Mouse (Mus musculus): ENCODE measurements at regions not wholly inside any gene's neighbourhood (a gene's known extent, or its start where the extent isn't known, plus 50 kb on each side); places are given as distances from the start of the nearest gene placed in this dataset.

DNA sequence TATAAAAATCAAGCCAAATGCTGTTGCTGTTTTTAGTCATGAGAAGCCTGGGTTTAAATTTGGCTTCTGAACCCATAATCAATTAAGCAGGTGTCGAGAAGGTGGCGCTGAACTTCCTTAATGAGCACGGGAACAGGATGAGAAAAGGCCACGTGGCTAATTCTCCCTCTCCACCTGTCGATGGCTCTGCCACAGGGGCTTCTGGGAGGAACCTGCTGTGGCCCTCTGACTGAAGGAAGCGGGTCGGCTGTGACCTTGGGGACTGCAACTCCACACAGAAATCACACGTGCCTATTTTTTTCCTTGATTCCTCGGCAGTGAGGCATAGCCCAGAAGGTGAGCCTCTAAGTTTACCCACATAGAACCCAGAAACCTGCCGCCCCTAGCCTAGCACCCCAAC, 244.8 kb upstream of the Sulf2 start:
- TF ChIP-seq CTCF (IDR thresholded peaks at IDR 0.05; ENCODE audit: insufficient read depth, low read length) = no peak
- TF ChIP-seq POLR2A (IDR thresholded peaks at IDR 0.05; ENCODE audit: borderline replicate concordance, extremely low read depth, low read depth, low read length) = no peak
- Histone ChIP-seq H3K4me1 (ENCODE audit: control insufficient read depth, insufficient read depth, low read length) (no peaks in the 10 kb centered on the region), H3K4me3 (replicated peaks; ENCODE audit: extremely low read depth, low read depth, low read length) (no peak overlapping the region)
- no peak for DNase-seq
- WGBS = 56% methylated on average over 10 of the region's 10 CpGs

DNA sequence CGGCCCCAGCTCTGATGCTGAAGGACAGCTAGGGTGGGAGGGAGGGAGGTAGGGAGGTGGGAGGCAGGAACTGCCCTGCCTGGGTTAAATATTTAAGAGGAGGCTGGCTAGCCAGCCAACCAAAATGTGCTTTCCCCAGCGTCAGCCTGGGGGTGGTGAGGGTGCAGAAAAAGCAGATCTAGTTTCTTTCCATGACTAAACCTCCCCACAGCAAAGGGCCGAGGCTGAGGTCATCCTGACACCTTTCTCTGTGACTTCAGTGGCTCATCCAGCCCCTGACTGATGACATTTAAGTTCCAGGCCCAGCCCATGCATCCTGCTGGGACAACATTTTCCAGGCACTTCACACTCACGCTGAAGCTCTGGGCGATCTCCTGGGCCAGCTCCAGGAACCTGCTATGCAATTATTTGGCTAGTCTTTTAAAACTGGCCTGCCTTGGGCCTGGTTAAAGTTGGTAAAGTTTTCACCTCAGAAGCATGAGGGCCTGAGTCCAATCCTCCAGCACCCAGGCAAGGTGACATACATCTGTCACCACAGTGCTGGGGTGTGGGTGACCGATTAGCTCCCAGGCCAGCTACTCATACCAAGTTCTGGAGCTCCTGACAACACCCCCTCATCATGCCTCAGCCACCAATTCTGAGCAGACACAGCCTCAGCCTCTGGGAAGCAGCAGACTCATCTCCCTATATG, 243.8 kb upstream of the Sulf2 start:
- TF ChIP-seq CTCF (IDR thresholded peaks at IDR 0.05; ENCODE audit: insufficient read depth, low read length) (no peak), POLR2A (IDR thresholded peaks at IDR 0.05; ENCODE audit: borderline replicate concordance, extremely low read depth, low read depth, low read length) (no peak)
- no peak overlapping the region for H3K4me3 ChIP-seq (replicated peaks; ENCODE audit: extremely low read depth, low read depth, low read length)
- DNase-seq = no peak
- WGBS = 24% methylated on average over 6 of the region's 6 CpGs
- H3K4me1 ChIP-seq (ENCODE audit: control insufficient read depth, insufficient read depth, low read length) = no peaks in the 10 kb centered on the region

DNA sequence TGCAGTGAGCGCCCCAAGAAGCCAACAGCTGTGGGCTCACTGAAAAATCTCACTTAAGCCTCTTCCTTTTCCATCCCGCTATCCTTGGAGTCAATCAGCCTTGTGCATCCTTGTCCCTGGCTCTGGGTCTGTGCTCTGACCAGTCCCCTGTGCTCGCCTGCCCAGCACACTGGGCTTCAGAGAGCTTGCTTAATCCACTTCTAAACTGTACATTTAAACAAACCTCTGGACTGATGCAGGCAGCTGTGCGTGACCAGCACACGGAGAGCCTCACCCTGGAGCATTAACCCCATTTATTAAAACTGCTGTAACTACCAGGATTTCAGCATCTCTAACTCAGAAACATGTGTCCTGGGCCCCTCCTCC, 243.3 kb upstream of the Sulf2 start:
- WGBS = 65% methylated on average over 5 of the region's 5 CpGs
- no peak for DNase-seq

DNA sequence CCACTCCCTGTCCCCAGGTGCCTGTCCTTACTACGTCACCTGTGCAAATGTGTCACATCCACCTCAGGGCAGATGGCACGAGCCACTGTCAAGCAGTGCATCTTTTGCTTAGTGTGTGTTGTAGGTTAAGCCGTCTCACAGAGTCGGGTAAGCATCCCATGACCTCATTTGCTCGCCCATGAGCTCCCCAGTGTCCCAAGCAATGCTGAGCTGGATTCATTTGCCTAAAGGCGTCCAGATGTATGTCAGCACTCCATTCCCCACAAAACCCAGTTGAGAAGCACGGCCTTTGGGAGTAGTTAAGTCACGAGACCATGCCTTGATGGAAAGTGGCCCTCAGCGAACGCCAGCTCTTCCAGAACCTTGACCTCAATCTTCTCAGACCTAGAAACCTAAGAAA, 242.7 kb upstream of the Sulf2 start:
- H3K4me1 ChIP-seq (ENCODE audit: control insufficient read depth, insufficient read depth, low read length) = no peaks in the 10 kb centered on the region
- DNase-seq = no peak
- no peak for TF ChIP-seq CTCF (IDR thresholded peaks at IDR 0.05; ENCODE audit: insufficient read depth, low read length)
- no peak for TF ChIP-seq POLR2A (IDR thresholded peaks at IDR 0.05; ENCODE audit: borderline replicate concordance, extremely low read depth, low read depth, low read length)
- 85% methylated on average over 10 of the region's 10 CpGs for WGBS
- H3K4me3 ChIP-seq (replicated peaks; ENCODE audit: extremely low read depth, low read depth, low read length) = no peak overlapping the region

More for the DNA sequence above, 243.3 kb upstream of the Sulf2 start:
- TF ChIP-seq CTCF (IDR thresholded peaks at IDR 0.05; ENCODE audit: insufficient read depth, low read length) = no peak
- Histone ChIP-seq H3K4me3 (replicated peaks; ENCODE audit: extremely low read depth, low read depth, low read length) (no peak overlapping the region), H3K4me1 (ENCODE audit: control insufficient read depth, insufficient read depth, low read length) (no peaks in the 10 kb centered on the region)

DNA sequence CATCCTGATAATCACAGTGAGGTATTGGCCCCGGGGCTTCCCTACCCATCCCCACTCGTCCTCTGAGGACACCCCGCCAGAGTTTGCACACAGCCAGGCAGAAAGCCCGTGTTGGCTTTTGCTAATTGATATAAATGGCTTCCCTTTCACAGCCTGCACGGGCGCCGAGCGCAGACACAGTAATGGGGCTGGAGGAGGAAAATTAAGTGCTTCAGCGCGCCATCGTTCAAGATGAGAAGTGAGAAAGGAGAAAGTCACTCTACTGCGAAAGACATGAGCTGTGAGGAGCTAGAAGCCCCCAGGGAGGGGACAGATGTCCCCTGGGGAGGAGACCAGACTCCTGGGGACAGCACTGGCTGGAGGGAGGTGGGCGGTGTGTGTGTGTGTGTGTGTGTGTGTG, 239.2 kb upstream of the Sulf2 start:
- no peak overlapping the region for H3K4me3 ChIP-seq (replicated peaks; ENCODE audit: extremely low read depth, low read depth, low read length)
- no peak for DNase-seq
- TF ChIP-seq CTCF (IDR thresholded peaks at IDR 0.05; ENCODE audit: insufficient read depth, low read length) = no peak
- no peak for TF ChIP-seq POLR2A (IDR thresholded peaks at IDR 0.05; ENCODE audit: borderline replicate concordance, extremely low read depth, low read depth, low read length)
- no peaks in the 10 kb centered on the region for H3K4me1 ChIP-seq (ENCODE audit: control insufficient read depth, insufficient read depth, low read length)
- WGBS = 55% methylated on average over 13 of the region's 13 CpGs

DNA sequence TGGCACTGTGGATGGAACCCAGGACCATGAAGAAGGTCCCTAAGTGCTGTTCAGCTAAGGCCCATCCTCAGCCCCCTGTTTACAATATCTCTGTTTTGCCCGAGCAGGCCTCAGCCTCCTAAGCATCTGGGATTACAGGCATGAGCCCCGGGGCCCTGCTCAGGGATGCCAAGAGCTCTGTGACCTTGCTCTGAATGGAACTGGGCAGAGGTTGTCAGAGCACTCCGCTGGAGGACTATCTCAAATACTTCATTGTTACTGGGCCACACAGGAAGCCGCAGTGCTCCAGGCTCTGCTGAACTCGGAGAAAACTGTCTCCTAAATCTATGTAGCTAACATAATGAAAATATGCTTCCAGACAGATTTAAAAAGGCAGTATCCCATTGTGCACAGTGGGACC, 235.7 kb upstream of the Sulf2 start:
- no peak for TF ChIP-seq CTCF (IDR thresholded peaks at IDR 0.05; ENCODE audit: insufficient read depth, low read length)
- TF ChIP-seq POLR2A (IDR thresholded peaks at IDR 0.05; ENCODE audit: borderline replicate concordance, extremely low read depth, low read depth, low read length) = no peak
- no peak for DNase-seq
- H3K4me3 ChIP-seq (replicated peaks; ENCODE audit: extremely low read depth, low read depth, low read length) = no peak overlapping the region
- no peaks in the 10 kb centered on the region for H3K4me1 ChIP-seq (ENCODE audit: control insufficient read depth, insufficient read depth, low read length)
- WGBS = 56% methylated on average over 5 of the region's 5 CpGs

DNA sequence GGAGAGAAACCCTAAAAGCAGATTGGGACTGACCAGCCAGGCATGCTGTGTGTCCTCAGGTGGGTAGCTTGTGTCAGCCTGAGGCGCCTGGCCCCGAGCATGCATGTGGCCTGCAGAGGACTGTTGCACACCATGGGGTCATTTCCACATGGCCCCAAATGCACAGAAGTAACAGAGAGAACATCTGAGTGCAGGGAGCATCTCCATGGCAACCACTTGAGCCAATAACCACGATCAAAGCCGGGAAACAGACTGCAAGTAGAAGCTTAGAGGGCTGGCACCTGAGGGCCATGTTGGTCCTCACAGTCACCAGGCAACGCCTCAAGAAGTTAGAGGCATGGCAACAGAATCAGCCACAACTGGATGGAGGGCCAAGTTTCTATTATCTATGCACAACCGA, 232.6 kb upstream of the Sulf2 start:
- TF ChIP-seq CTCF (IDR thresholded peaks at IDR 0.05; ENCODE audit: insufficient read depth, low read length) (no peak), POLR2A (IDR thresholded peaks at IDR 0.05; ENCODE audit: borderline replicate concordance, extremely low read depth, low read depth, low read length) (no peak)
- DNase-seq = no peak
- no peaks in the 10 kb centered on the region for H3K4me1 ChIP-seq (ENCODE audit: control insufficient read depth, insufficient read depth, low read length)
- 59% methylated on average over 6 of the region's 6 CpGs for whole genome bisulfite sequencing
- no peak overlapping the region for H3K4me3 ChIP-seq (replicated peaks; ENCODE audit: extremely low read depth, low read depth, low read length)

DNA sequence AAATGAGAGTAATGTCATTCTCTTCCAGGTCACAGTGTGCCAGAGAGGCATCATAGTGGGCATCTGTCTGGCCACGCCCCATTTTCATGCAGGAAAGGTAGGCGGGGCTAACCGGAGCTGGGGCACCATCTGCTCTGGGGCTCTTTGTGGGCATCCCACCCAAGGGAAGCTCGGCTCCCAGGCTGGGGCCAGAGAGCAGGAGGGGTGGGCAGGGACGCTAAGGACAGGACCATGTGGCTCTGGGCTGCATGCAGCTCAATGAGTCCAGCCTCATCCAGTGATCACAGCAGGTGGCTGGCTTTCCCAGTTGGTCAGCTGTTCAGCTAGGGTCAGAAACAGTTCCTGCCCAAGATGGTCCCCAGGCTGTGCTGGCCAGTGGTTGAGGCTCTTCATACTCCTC, 231.4 kb upstream of the Sulf2 start:
- H3K4me3 ChIP-seq (replicated peaks; ENCODE audit: extremely low read depth, low read depth, low read length) = no peak overlapping the region
- no peaks in the 10 kb centered on the region for H3K4me1 ChIP-seq (ENCODE audit: control insufficient read depth, insufficient read depth, low read length)
- no peak for TF ChIP-seq CTCF (IDR thresholded peaks at IDR 0.05; ENCODE audit: insufficient read depth, low read length)
- no peak for TF ChIP-seq POLR2A (IDR thresholded peaks at IDR 0.05; ENCODE audit: borderline replicate concordance, extremely low read depth, low read depth, low read length)
- WGBS = 72% methylated on average over 5 of the region's 5 CpGs
- no peak for DNase-seq

DNA sequence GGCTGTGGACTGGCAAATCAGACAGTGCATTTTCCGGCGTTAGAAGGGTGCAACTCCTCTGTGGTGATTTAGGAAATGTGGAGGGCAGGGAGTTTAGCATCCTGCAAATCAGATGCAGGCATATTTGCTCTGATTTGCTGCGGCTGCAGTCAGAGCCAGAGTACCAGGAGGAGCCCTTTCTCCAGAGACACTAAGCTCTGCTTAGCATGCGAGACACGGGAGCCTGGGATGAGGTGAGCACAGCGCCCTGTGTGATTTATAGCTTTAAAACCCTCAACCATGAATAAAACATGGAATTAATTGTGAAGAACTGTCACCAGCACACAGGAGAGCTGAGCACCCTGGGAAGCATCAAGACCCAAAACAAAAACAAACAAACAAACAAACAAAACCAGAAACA, 229.1 kb upstream of the Sulf2 start:
- no peak for DNase-seq
- WGBS = 72% methylated on average over 6 of the region's 6 CpGs
- Histone ChIP-seq H3K4me3 (replicated peaks; ENCODE audit: extremely low read depth, low read depth, low read length) (no peak overlapping the region), H3K4me1 (ENCODE audit: control insufficient read depth, insufficient read depth, low read length) (no peaks in the 10 kb centered on the region)
- TF ChIP-seq POLR2A (IDR thresholded peaks at IDR 0.05; ENCODE audit: borderline replicate concordance, extremely low read depth, low read depth, low read length) (no peak), CTCF (IDR thresholded peaks at IDR 0.05; ENCODE audit: insufficient read depth, low read length) (no peak)

DNA sequence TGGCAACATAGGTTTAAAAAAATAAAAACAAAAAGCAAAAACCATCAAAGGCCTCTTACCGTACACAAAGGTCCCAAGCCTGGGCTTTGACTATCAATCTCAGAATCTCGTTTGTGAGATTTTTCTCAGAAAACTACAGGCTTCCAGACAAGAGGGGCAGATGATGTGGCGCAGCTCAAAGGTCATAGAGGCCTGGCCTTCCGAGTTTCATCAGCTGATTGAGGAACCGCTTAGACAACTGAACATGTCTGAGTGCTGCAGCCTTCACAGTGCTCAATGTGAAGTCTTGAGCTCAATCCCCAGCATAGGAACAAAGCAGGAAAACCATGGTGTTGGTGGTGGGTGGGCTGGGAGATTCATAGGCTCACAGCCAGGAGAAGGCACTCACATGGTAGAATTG, 227.9 kb upstream of the Sulf2 start:
- DNase-seq = no peak
- no peak overlapping the region for H3K4me3 ChIP-seq (replicated peaks; ENCODE audit: extremely low read depth, low read depth, low read length)
- 92% methylated on average over 5 of the region's 5 CpGs for WGBS
- H3K4me1 ChIP-seq (ENCODE audit: control insufficient read depth, insufficient read depth, low read length) = no peaks in the 10 kb centered on the region
- TF ChIP-seq POLR2A (IDR thresholded peaks at IDR 0.05; ENCODE audit: borderline replicate concordance, extremely low read depth, low read depth, low read length) (no peak), CTCF (IDR thresholded peaks at IDR 0.05; ENCODE audit: insufficient read depth, low read length) (no peak)
